Mouse (Mus musculus) embryo, embryonic 11.5 days (tissue): ENCODE measurements around the gene Brs3.
A peak's percentile ranks its signal among the peaks of the same experiment; 100 is the strongest.

ENCODE experiments used
- DNase-seq: peaks from one replicate; pipeline ENCODE4 v3.0.0-alpha.2; 2012; ENCODE audit warnings: low read depth, low spot score

Gene Brs3

GRCm38 (mm10) chrX:57042774-57043173, at the start of gene Brs3:
TSS of gene Brs3 (plus strand) at chrX:57043074.
- no peak for DNase-seq

DNA sequence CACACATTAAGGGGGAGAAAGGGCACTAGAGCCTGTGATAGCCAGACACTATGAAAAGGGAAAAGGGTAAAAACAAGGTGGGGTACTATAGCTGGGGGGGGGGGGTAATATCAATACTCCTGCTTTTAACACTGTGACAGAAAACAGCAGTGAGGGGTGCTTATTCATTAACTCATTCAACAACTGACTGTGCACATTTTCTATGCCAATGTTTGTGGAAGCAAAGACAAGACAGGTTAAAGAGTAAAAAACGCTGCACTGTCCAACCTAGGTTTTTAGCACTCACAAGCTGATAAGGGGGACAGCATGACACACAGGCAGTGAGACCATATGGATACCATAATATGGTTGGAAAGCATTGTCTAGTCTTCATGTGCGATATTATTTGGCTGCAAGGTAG, 30.0 kb upstream of the Brs3 start:
- no peak for DNase-seq

DNA sequence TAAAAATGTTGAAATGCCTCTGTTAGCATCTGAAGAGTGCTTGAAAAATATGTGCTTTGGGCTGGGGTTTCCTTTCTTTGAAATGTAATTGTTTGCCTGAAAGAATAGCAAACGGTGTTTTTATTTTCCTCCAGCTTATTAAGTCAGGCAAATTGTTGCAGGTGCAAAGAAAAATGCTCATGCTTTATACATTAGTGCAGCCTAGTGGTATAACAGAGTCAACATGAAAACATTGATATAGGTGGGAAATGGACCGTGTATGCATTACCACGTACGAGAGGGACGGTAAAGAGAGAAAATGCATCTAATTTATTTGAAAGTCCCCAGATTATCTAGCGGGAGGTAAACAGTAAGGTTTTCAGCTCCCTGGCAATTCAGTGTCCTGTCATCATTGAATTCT, 995 bp downstream of the Brs3 start:
- DNase-seq, result no peak

DNA sequence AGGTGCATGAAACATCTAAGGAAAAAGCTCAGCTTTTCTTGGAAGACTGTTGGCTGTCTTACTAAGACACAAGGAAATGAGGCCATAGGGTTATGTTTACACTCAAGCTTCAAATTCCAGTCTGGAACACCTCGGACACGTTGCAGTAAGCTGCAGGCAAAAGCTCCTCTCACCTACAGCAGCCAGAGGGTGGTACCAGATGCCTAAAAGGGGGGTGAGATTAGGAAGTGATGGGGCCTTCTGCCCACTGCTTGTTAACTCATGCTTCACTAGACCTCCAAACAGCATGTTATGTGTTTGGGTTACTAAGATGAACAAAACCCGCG, 9.9 kb downstream of the Brs3 start:
- DNase-seq, result no peak

DNA sequence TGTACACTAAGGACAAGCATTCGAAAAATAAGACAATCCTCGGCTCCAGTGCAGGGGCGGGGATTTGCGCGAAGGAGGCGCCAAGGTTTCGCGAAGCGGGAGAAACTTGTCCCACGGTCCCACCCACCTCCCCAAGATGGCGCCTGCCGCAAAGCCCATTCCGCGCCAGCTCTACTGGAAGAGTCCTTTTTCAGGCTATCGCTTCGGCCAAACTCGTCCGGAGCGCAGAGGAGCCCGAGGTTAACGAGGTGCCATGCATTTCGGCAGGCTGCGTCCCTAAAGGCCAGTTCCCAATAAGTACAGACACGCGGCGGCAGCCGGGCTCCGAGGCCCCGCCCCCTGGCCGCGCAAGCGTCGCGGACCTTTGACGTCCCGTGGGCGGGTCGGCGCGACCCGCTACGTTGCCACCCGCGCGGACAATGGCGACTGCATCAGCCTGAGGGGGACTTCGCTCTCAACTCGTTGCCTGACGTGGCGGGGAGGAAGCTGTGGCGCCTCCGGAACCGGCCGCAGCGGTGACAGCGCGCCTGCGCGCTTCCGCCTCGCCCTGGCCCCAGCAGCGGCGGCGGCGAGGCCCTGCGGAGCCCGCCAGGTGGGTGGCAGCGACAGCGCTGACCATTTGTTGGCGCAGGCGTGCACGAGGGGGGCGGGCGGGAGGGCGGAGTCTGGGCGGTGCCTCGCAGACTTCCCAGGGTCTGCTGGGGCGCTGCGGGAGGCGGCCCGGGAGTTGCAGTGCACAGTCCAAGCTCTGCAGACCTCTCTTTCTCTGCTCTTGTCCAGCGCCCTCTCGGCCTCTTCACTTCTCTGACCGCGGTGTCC, 10.5 kb downstream of the Brs3 start, which contains the start of gene Htatsf1:
Htatsf1 (plus strand) TSS at position 410 of the 819 bp plus-strand sequence.
- DNase-seq, result peak; percentile 64

- DNase-seq, result no peak
Measured at GRCm38 (mm10) chrX:57053993-57054385, 11.1 kb downstream of the Brs3 start.

DNA sequence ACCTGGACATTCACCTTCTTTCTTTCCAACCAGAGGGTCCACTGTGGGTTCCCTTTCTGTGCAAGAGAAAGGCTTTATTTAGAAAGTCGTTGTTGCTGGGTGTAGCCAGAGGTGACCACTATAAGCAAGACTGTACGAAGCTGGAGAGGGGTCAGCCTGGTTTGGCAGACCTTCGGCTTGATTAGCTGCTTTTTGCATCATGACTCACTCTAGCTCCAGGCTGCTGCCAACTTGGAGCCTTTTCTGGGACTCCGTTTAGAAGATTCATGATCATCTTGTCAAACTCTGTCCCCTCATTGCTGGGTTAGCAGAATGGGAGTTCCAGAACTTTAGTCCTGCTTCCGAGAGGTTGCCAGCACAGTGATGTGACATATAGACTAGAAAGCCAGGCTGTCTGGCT, 38.6 kb downstream of the Brs3 start:
- DNase-seq, result no peak

DNA sequence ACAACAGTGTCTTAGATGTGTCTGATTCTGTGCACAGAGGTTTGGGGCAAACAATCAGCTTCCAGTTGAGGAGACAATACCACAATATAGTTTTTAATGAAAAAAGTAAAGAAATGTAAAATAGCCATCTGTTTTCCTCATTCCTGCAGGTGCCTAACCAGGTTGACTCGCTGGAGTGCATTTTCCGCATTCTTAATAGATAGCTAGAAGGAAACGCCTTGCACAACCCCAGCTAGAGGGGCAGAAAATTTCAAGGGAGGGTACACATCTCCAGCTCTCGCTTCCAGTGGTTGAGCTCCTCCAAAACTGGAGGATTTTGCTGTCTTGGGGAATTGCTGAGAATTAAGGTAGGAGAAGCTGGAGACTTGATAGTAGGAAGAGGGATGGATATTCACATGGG, 44.9 kb downstream of the Brs3 start, which contains the start of gene Vgll1:
Vgll1 (plus strand) TSS at position 301 of the 400 bp plus-strand sequence.
- no peak for DNase-seq
